Mouse (Mus musculus) MN1 (cell line): Measurements from ENCODE around the gene Rp9.
"Not testable (repeated sequence)": the region's sequence is repeated elsewhere in the genome, so short reads cannot be mapped to it uniquely, and the experiment has no call there.

Source experiments
- DNase-seq: peaks from one replicate; pipeline ENCODE4 v3.0.0-alpha.2; 2016; ENCODE audit warnings: low spot score

Gene Rp9

DNA sequence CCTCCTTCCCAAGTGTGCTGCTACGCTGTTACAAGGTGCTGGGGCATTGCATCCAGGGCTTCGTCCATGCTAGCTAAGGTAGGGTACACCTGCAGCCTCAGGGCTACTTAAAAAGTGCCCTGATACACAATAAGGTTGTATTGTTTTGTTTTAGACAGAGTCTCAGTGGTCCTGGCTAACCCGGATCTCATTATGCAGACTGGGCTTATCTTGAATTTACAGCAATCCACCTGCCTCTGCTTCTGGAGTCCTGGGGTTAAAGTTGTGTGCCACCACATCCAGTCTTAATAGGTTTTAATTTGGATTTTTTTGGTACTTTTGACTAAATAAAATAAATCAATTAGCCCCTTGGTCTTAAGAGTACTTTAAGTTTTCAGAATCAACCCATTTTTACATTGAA lies 49.7 kb downstream of the Rp9 start:
- no peak for DNase-seq

DNA sequence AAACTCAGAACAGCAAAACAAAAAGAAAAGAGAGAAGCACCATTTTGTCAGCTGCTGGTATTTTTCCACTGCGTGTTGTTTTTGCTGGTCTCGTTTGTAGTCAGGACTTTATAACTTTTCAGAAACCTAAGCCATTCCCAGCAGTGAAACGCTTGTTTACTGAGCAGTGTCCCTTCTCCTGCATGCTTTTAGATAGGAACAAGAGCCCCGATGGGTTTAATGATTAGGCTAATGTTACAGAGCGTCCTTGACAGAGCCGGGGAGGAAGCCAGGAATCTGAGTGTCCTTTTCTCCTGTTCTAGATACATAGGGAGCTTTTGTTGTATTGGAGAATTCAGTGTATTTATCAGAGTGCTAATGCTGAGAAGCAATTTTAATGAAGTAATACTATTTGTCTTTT lies 52.0 kb downstream of the Rp9 start:
- DNase-seq, result no peak

DNA sequence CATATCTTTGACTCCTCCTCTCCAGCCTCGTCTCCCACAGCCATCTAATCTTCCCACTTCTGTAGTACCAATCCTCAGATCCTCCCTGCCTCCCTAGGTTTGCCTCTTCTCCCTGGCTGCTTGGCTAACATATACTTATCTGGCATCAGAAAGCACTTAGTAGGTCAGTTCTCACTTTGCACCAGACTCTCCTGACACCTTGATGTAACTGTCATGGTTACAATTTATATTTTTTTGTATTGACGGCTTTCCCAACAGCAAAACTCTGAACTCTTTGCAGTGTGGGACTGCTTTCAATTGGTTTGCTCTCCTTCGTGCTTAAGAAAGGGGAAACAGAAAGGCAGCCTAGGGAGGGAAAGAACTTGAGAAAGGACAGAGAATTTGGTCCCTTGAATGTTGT lies 53.4 kb downstream of the Rp9 start:
- no peak for DNase-seq

DNA sequence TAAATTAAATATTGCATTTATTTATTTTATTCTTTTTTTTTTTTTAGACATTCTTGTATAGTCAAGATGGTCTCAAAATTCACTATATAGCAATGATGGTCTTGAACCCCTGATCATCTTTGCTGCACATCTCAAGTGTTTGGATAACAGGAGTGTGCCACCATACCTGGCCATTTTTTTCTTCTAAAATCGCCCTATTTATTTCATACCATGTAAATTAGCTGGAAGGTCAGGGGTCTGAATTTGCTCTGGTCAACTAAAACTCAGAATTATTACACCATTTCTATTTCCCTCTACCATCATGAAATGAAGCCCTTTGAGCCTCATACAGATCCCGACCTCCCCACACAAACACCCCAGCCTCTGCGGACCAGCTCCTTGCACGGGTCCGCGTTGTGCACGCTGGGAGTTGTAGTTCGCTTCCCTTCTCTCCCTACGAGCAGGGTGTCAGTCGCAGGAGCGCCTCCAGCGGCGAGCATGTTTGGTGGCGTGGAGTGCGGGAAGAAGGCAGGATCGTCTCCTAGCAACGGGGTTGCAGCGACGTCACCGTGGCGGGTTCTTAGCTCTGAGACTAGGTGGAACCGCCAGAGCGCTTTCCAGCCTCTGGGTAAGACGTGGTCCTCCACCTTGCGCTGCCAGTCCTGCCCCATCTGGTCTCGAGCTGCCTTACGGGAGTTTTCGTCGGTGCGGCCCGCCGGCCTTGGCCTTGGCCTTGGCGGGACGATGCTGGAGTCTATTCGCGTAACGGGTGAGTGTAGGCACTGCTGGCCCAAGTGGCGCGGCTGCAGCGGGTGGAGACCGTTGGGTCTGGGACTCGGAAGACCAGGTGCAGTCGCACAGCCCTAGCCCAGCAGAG lies 58.3 kb downstream of the Rp9 start, which contains the start of gene 9530077C05Rik:
Gene 9530077C05Rik (plus strand): TSS at position 512 of the 856 bp plus-strand sequence.
- DNase-seq, result peak; percentile 89

- no peak for DNase-seq
Measured at GRCm38 (mm10) chr9:22409501-22409900, 60.0 kb downstream of the Rp9 start.

- DNase-seq, result not testable (repeated sequence)
Measured at GRCm38 (mm10) chr9:22408344-22408743, 61.2 kb downstream of the Rp9 start.

DNA sequence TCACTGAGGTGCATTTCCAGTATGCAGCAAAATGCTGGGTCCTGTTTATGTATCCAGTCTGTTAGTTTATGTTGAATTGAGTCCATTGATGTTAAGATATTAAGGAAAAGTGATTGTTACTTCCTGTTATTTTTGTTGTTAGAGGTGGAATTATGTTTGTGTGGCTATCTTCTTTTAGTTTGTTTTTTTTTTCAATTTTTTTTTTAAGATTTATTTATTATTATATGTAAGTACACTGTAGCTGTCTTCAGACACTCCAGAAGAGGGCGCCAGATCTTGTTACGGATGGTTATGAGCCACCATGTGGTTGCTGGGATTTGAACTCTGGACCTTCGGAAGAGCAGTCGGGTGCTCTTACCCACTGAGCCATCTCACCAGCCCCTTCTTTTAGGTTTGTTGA lies 61.9 kb downstream of the Rp9 start:
- not testable (repeated sequence) for DNase-seq

DNA sequence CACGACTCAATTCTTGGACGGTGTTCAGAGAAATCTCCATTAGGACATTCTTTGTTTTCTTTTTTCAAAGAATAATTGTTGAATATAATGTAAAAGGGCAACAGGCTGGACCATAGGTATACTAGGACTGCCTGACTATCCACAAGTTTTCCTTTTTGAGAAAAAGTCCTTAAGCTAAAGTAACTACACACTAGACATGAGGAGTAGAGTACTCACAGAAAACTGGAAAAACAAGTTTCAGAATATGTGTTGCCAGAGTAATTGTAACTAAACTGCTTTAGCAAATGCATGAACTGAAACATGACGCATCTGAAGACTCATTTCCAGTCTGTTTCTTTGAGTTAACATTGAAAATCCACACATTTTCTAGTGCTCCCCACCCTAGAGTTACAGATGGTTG lies 64.1 kb downstream of the Rp9 start:
- DNase-seq, result no peak

DNA sequence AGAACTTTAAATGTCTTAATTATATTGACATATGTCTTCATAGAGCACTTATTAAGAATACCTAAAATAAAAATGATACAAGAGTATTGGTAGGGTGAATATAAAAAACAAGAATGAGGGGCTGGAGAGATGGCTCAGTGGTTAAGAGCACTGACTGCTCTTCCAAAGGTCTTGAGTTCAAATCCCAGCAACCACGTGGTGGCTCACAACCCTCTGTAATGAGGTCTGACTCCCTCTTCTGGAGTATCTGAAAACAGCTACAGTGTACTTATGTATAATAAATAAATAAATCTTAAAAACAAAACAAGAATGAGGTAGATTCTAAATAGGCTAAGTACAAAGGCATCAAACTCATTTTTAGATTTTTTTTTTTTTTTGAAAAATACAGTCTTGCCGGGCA lies 66.0 kb downstream of the Rp9 start:
- DNase-seq, result not testable (repeated sequence)

GRCm38 (mm10) chr9:22402976-22403375 lies 66.6 kb downstream of the Rp9 start:
- no peak for DNase-seq

DNA sequence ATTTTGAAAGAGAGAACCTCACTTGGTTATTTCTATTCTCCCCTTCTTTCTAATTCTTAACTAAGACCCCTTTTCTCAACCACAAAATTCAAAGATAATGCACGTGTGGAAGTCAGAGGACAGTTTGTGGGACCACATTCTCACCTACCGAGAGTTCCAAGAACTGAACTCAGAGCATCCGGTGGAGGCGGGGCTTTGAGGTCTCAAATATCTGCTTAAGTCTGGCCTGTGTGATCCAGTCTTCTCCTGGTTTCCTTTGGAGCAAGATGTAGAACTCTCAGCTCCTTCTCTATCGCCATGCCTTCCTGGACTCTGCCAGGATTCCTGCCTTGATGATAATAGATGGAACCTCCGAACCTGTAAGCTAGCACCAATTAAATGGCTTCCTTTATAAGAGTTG lies 67.5 kb downstream of the Rp9 start:
- no peak for DNase-seq

DNA sequence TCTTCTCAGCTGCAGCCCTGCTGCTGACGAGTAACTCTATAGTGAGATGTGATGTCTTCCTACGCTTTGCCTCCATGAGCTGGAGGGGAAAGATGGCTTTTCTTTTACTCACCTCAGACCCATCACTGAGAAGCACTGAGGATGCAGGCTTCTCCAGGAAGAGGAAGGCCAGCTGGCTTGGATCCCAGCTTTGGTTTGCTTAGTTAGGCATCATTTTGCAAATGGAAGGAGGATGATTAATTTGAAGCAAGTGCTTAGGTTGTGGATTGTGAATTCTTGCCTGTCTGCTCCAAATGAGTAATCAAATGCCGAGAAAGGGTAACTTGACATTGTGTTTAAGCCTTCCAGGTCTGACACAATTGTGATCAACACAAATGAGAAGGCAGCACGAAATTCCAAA lies 70.5 kb downstream of the Rp9 start:
- DNase-seq, result no peak

GRCm38 (mm10) chr9:22394725-22395124 lies 74.8 kb downstream of the Rp9 start:
- DNase-seq, result no peak

DNA sequence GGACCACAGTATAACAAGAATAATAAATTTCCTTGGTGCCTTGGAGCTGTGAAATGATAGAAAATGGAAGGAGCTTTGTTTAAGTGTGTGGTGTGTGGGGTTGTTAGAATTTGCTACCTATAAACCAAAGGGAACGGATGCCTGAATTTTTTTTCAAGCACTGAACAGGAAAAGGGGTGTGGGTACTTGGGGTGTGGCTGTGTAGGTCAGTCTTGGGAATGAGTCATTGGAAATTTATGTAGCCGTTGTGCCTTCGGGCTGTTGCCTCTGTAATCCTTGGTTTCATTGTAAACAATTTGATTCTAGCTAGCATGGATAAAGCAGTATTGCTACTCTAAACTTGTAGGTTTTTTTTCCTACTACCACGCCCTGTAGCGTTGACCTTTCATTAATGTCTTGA lies 79.2 kb downstream of the Rp9 start:
- DNase-seq, result no peak

DNA sequence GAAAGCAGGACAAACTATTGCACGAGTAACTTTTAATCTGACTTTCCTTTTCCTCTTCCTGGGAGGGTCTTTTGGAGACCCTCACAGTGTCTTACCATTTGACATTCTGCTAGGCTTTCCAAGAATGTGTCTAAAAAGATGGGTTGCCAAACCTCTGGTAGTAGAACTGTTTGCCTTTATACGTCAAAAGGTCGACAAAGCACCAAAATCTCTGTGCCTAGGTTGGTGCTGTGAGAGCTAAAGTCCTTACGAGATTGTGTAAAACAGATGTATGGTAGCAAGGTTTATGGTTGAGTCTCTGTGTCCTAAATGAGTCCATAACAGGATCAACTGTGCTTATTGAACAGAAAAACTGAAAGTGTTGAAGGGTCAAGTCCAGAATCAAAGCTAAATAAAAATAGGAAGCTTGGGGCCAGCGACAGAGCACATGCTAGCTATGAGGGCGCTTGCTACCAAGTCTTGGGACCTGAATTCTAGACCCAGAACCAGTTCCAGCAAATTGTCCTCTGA lies 79.8 kb downstream of the Rp9 start:
- no peak for DNase-seq

DNA sequence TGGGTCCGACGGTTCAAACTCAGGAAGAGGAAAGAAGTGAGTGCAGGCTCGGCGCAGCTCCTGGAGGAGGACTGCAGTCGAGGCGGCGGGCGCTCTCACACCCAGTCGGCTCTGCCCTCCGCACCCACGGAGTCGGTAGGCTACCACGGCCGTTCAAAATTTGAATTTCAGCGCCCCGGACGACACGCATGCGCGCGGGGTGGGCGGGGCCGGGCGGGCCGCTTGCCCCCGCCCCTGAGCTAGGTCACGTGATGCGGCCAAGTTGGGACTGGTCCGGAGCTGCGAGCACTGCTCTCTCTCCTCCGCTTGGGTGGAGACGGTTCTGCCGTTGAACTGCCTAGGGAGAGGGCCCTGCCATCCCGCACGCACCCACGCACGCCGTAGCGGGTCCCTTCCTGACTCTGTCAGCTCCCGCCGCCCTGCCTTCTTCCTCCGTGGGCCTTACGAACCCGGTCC lies 80.5 kb downstream of the Rp9 start, which contains the start of gene Anln:
Gene Anln (minus strand): TSS at position 168 of the 456 bp plus-strand sequence.
- DNase-seq, result peak; percentile 87

DNA sequence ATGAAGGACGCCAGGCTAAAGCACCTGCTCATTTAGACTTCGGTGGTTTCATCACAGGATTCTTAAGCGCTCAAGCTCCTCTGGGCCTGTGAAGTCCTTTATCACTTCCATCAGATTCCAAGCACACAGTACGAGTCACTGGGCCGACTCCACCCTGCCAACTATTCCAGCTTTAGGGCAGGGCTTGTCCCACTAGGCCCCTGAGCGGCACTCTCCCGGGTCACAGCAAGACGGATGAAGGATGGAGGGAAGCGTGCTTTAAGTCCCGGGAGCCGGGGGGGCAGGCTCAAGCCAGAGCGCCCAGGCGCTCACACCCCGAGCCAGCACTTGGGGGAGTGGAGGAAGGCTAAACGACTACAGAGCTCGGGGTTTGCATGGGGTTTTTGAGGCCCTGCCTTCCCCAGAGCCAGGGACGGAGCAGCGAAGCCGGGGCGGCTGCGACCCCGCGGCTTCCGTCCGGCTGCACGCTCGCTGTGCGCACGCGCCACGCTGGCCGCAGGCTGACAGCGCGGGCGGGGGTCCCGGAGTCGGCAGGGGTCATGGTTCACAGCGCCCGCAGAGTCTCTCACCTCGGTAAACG lies 81.1 kb downstream of the Rp9 start:
- DNase-seq, result peak; percentile 34

DNA sequence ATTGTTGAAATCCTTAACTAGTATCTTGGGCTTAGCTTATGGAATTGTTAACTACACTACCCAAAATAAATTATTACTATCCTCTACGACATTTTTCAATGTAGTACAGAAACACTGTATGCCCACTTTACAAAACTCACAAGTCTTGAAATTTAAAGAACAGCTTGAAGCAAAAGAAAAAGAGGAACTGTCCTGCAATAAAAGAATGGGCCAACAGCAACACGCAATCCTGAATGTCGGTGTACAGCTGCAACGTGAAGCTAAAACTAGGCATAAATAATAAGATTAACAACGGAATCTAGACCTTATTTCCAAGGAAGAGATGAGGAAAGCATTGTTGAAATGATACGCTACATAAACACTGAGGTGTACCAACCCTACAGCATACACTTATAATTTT lies 81.6 kb downstream of the Rp9 start:
- no peak for DNase-seq

- no peak for DNase-seq
Measured at GRCm38 (mm10) chr9:22385890-22386289, 83.7 kb downstream of the Rp9 start.

GRCm38 (mm10) chr9:22376086-22376485 lies 93.5 kb downstream of the Rp9 start:
- no peak for DNase-seq

GRCm38 (mm10) chr9:22372760-22373159 lies 96.8 kb downstream of the Rp9 start:
- no peak for DNase-seq

- no peak for DNase-seq
Measured at GRCm38 (mm10) chr9:22368030-22368429, 101.5 kb downstream of the Rp9 start.

- peak; percentile 10 for DNase-seq
Measured at GRCm38 (mm10) chr9:22366621-22367020, 102.9 kb downstream of the Rp9 start.
